Mouse (Mus musculus) lung, postnatal 14 days (tissue): ENCODE results near the gene Npas4.
"Not testable (repeated sequence)": the region's sequence is repeated elsewhere in the genome, so short reads cannot be mapped to it uniquely, and the experiment has no call there.

Source experiments
- DNase-seq: peaks from one replicate; pipeline ENCODE4 v3.0.0; 2021

The Npas4 gene

GRCm38 (mm10) chr19:4992371-4992770 is 2.3 kb upstream of the Npas4 start:
- DNase-seq = no peak

GRCm38 (mm10) chr19:4990716-4991115 is 600 bp upstream of the Npas4 start:
- DNase-seq = no peak

GRCm38 (mm10) chr19:4989434-4990255 is 471 bp downstream of the Npas4 start:
- no peak for DNase-seq

- DNase-seq = peak; percentile 97
Measured at GRCm38 (mm10) chr19:4989013-4989412, 1.1 kb downstream of the Npas4 start.

GRCm38 (mm10) chr19:4981767-4982166 is 8.3 kb downstream of the Npas4 start:
- DNase-seq = peak; percentile 57

- no peak for DNase-seq
Measured at GRCm38 (mm10) chr19:4968236-4968635, 21.9 kb downstream of the Npas4 start.

- peak; percentile 90 for DNase-seq
Measured at GRCm38 (mm10) chr19:4961928-4962601, 28.1 kb downstream of the Npas4 start, which contains the start of gene Mrpl11. TSS of gene Mrpl11 (plus strand) at chr19:4962147.

GRCm38 (mm10) chr19:4948641-4949040 is 41.5 kb downstream of the Npas4 start:
- not testable (repeated sequence) for DNase-seq

GRCm38 (mm10) chr19:4945540-4945939 is 44.6 kb downstream of the Npas4 start:
- no peak for DNase-seq

GRCm38 (mm10) chr19:4943253-4943588 is 46.9 kb downstream of the Npas4 start:
- no peak for DNase-seq

GRCm38 (mm10) chr19:4942551-4943252 is 47.4 kb downstream of the Npas4 start, which contains the start of gene Peli3:
TSS of gene Peli3 (minus strand) at chr19:4943127.
- DNase-seq = peak; percentile 83

- DNase-seq = no peak
Measured at GRCm38 (mm10) chr19:4937444-4938310, 52.4 kb downstream of the Npas4 start.

GRCm38 (mm10) chr19:4936896-4937295 is 53.2 kb downstream of the Npas4 start:
- no peak for DNase-seq
